Mouse (Mus musculus): ENCODE measurements around the gene Thnsl2. TPM values are rescaled to one million over a fixed set of nuclear protein-coding genes. Genes with fewer than 3 reads are reported as not detected.

The Thnsl2 gene
- polyA plus RNA-seq (2016; fragmentation: Nextera tagmentation; extraction: Ambion mirVana): 5.3 and 6.4 TPM in 2 replicates

GRCm38 (mm10) chr6:71143894-71144455 lies at the start of gene Thnsl2:
Gene Thnsl2, minus strand, starts transcription at chr6:71144439.
- peak within 1 kb of the TSS; percentile 84 for H3K27ac ChIP-seq (replicated peaks)

GRCm38 (mm10) chr6:71193151-71193740 lies 49.0 kb upstream of the Thnsl2 start:
- Histone ChIP-seq H3K4me1 (no peaks in the 10 kb centered on the region), H3K27ac (replicated peaks) (no peak overlapping the region), H3K9me3 (replicated peaks) (no peaks in the 10 kb centered on the region), H3K4me3 (no peak overlapping the region), H3K27me3 (ENCODE audit: low read depth, poor library complexity, severe bottlenecking) (no peaks in the 10 kb centered on the region), H3K36me3 (no peaks in the 10 kb centered on the region)
- no peak for DNase-seq (ENCODE audit: low spot score)
- 82% methylated on average over 6 of the region's 6 CpGs for WGBS

More at GRCm38 (mm10) chr6:71143894-71144455, at the start of gene Thnsl2:
- no peaks in the 10 kb centered on the region for H3K9me3 ChIP-seq (replicated peaks)
- peak; percentile 71 for DNase-seq (ENCODE audit: low spot score)
- WGBS: under 1% methylated on average over 32 of the region's 32 CpGs
- peaks cover 15% of the 10 kb centered on the region for H3K4me1 ChIP-seq
- no peaks in the 10 kb centered on the region for H3K36me3 ChIP-seq
- H3K27me3 ChIP-seq (ENCODE audit: low read depth, poor library complexity, severe bottlenecking): peaks cover 7% of the 10 kb centered on the region
- H3K4me3 ChIP-seq: peak within 1 kb of the TSS; percentile 75

GRCm38 (mm10) chr6:71190501-71190900 lies 46.3 kb upstream of the Thnsl2 start:
- H3K4me1 ChIP-seq: no peaks in the 10 kb centered on the region
- WGBS: 95% methylated on average over 2 of the region's 2 CpGs

GRCm38 (mm10) chr6:71189578-71189977 lies 45.3 kb upstream of the Thnsl2 start:
- H3K9me3 ChIP-seq (replicated peaks): no peaks in the 10 kb centered on the region
- no peaks in the 10 kb centered on the region for H3K36me3 ChIP-seq
- H3K27me3 ChIP-seq (ENCODE audit: low read depth, poor library complexity, severe bottlenecking): no peaks in the 10 kb centered on the region
- H3K4me3 ChIP-seq: no peak overlapping the region
- WGBS: 93% methylated on average over 1 of the region's 1 CpGs
- no peaks in the 10 kb centered on the region for H3K4me1 ChIP-seq
- no peak overlapping the region for H3K27ac ChIP-seq (replicated peaks)
- no peak for DNase-seq (ENCODE audit: low spot score)

More at GRCm38 (mm10) chr6:71190501-71190900, 46.3 kb upstream of the Thnsl2 start:
- Histone ChIP-seq H3K4me3 (no peak overlapping the region), H3K27me3 (ENCODE audit: low read depth, poor library complexity, severe bottlenecking) (no peaks in the 10 kb centered on the region), H3K36me3 (no peaks in the 10 kb centered on the region), H3K9me3 (replicated peaks) (no peaks in the 10 kb centered on the region), H3K27ac (replicated peaks) (no peak overlapping the region)
- DNase-seq (ENCODE audit: low spot score): no peak

- WGBS: 91% methylated on average over 7 of the region's 7 CpGs
- Histone ChIP-seq H3K36me3 (no peaks in the 10 kb centered on the region), H3K27me3 (ENCODE audit: low read depth, poor library complexity, severe bottlenecking) (no peaks in the 10 kb centered on the region), H3K4me3 (no peak overlapping the region), H3K9me3 (replicated peaks) (no peaks in the 10 kb centered on the region), H3K27ac (replicated peaks) (no peak overlapping the region), H3K4me1 (no peaks in the 10 kb centered on the region)
- no peak for DNase-seq (ENCODE audit: low spot score)
These were observed 40.8 kb upstream of the Thnsl2 start for GRCm38 (mm10) chr6:71184941-71185604.

- no peak for DNase-seq (ENCODE audit: low spot score)
- no peak overlapping the region for H3K27ac ChIP-seq (replicated peaks)
- 93% methylated on average over 1 of the region's 1 CpGs for WGBS
These were observed 36.4 kb upstream of the Thnsl2 start for GRCm38 (mm10) chr6:71180596-71180995.

GRCm38 (mm10) chr6:71172812-71173580 lies 28.8 kb upstream of the Thnsl2 start:
- Histone ChIP-seq H3K4me1 (no peaks in the 10 kb centered on the region), H3K36me3 (no peaks in the 10 kb centered on the region), H3K27me3 (ENCODE audit: low read depth, poor library complexity, severe bottlenecking) (no peaks in the 10 kb centered on the region), H3K4me3 (no peak overlapping the region), H3K27ac (replicated peaks) (no peak overlapping the region), H3K9me3 (replicated peaks) (no peaks in the 10 kb centered on the region)
- DNase-seq (ENCODE audit: low spot score): no peak
- WGBS: 94% methylated on average over 10 of the region's 10 CpGs

More at GRCm38 (mm10) chr6:71180596-71180995, 36.4 kb upstream of the Thnsl2 start:
- Histone ChIP-seq H3K27me3 (ENCODE audit: low read depth, poor library complexity, severe bottlenecking) (no peaks in the 10 kb centered on the region), H3K4me3 (no peak overlapping the region), H3K4me1 (no peaks in the 10 kb centered on the region), H3K36me3 (no peaks in the 10 kb centered on the region), H3K9me3 (replicated peaks) (no peaks in the 10 kb centered on the region)

- H3K4me3 ChIP-seq: no peak overlapping the region
- DNase-seq (ENCODE audit: low spot score): peak; percentile 17
- H3K4me1 ChIP-seq: peaks cover 6% of the 10 kb centered on the region
- no peak overlapping the region for H3K27ac ChIP-seq (replicated peaks)
- 60% methylated on average over 6 of the region's 6 CpGs for WGBS
- no peaks in the 10 kb centered on the region for H3K36me3 ChIP-seq
- no peaks in the 10 kb centered on the region for H3K27me3 ChIP-seq (ENCODE audit: low read depth, poor library complexity, severe bottlenecking)
- H3K9me3 ChIP-seq (replicated peaks): no peaks in the 10 kb centered on the region
These were observed 22.4 kb upstream of the Thnsl2 start for GRCm38 (mm10) chr6:71166551-71167169.

GRCm38 (mm10) chr6:71164394-71164793 lies 20.2 kb upstream of the Thnsl2 start:
- Histone ChIP-seq H3K4me3 (no peak overlapping the region), H3K27ac (replicated peaks) (no peak overlapping the region), H3K9me3 (replicated peaks) (no peaks in the 10 kb centered on the region), H3K36me3 (no peaks in the 10 kb centered on the region), H3K27me3 (ENCODE audit: low read depth, poor library complexity, severe bottlenecking) (no peaks in the 10 kb centered on the region), H3K4me1 (peaks cover 6% of the 10 kb centered on the region)
- 33% methylated on average over 6 of the region's 6 CpGs for WGBS
- DNase-seq (ENCODE audit: low spot score): peak; percentile 18

GRCm38 (mm10) chr6:71162269-71162668 lies 18.0 kb upstream of the Thnsl2 start:
- Histone ChIP-seq H3K27me3 (ENCODE audit: low read depth, poor library complexity, severe bottlenecking) (no peaks in the 10 kb centered on the region), H3K4me3 (no peak overlapping the region), H3K36me3 (no peaks in the 10 kb centered on the region), H3K9me3 (replicated peaks) (no peaks in the 10 kb centered on the region), H3K4me1 (peaks cover 6% of the 10 kb centered on the region), H3K27ac (replicated peaks) (no peak overlapping the region)
- WGBS: 85% methylated on average over 4 of the region's 4 CpGs
- no peak for DNase-seq (ENCODE audit: low spot score)

GRCm38 (mm10) chr6:71161290-71161689 lies 17.1 kb upstream of the Thnsl2 start:
- DNase-seq (ENCODE audit: low spot score): no peak
- no peaks in the 10 kb centered on the region for H3K9me3 ChIP-seq (replicated peaks)
- H3K4me1 ChIP-seq: peaks cover 6% of the 10 kb centered on the region
- no peaks in the 10 kb centered on the region for H3K36me3 ChIP-seq
- WGBS: 84% methylated on average over 7 of the region's 7 CpGs
- no peaks in the 10 kb centered on the region for H3K27me3 ChIP-seq (ENCODE audit: low read depth, poor library complexity, severe bottlenecking)
- no peak overlapping the region for H3K27ac ChIP-seq (replicated peaks)
- no peak overlapping the region for H3K4me3 ChIP-seq

- H3K4me3 ChIP-seq: no peak overlapping the region
- no peaks in the 10 kb centered on the region for H3K36me3 ChIP-seq
- H3K27ac ChIP-seq (replicated peaks): no peak overlapping the region
- H3K9me3 ChIP-seq (replicated peaks): no peaks in the 10 kb centered on the region
- WGBS: 79% methylated on average over 5 of the region's 5 CpGs
- DNase-seq (ENCODE audit: low spot score): peak; percentile 35
- no peaks in the 10 kb centered on the region for H3K27me3 ChIP-seq (ENCODE audit: low read depth, poor library complexity, severe bottlenecking)
- no peaks in the 10 kb centered on the region for H3K4me1 ChIP-seq
These were observed 12.6 kb upstream of the Thnsl2 start for GRCm38 (mm10) chr6:71156674-71157326.

Data from midbrain, embryonic 10.5 days (tissue).